Mouse (Mus musculus): ENCODE measurements at regions not wholly inside any gene's neighbourhood (a gene's known extent, or its start where the extent isn't known, plus 50 kb on each side); places are given as distances from the start of the nearest gene placed in this dataset.

DNA sequence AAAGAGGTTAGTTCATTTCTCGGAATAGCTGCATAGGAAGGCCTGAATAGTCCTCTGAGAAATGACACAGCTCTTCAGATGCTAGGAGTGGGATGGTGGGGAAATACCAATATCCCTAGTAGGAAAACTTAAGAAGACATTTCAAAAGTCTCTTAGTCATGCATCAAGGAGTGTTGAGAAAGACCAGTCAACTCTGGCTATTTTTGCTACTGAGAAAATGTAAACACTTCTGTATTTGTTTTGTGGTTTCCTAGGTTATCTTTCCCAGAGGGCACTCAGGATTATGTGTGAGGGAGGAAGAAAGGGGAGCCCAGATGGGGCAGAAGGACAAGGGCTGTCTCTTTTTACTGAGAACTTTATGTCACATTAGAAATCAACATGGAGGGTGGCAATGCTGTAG is 367.8 kb upstream of the Thbs1 start:
- H3K4me3 ChIP-seq (ENCODE audit: insufficient read depth, low read depth, low read length) = no peak overlapping the region
- TF ChIP-seq CTCF (IDR thresholded peaks at IDR 0.05; ENCODE audit: low read depth, low read length) = no peak
- no peak for TF ChIP-seq POLR2A (IDR thresholded peaks at IDR 0.05; ENCODE audit: extremely low read depth, insufficient read depth, low read length)
- no peak overlapping the region for H3K27ac ChIP-seq (replicated peaks; ENCODE audit: insufficient read depth, low read depth, low read length)
- H3K9ac ChIP-seq (ENCODE audit: low read depth, low read length) = no peak overlapping the region
- no peak for DNase-seq (ENCODE audit: extremely low read depth, low read depth, low spot score)
- H3K79me2 ChIP-seq (ENCODE audit: control insufficient read depth, insufficient read depth, low read length) = no peaks in the 10 kb centered on the region
- 89% methylated on average over 1 of the region's 1 CpGs for WGBS
- H3K27me3 ChIP-seq (ENCODE audit: control insufficient read depth, insufficient read depth, low read length) = no peaks in the 10 kb centered on the region
- no peaks in the 10 kb centered on the region for H3K4me1 ChIP-seq (ENCODE audit: control insufficient read depth, insufficient read depth, low read length)
- no peaks in the 10 kb centered on the region for H3K36me3 ChIP-seq (ENCODE audit: control insufficient read depth, insufficient read depth, low read length)

DNA sequence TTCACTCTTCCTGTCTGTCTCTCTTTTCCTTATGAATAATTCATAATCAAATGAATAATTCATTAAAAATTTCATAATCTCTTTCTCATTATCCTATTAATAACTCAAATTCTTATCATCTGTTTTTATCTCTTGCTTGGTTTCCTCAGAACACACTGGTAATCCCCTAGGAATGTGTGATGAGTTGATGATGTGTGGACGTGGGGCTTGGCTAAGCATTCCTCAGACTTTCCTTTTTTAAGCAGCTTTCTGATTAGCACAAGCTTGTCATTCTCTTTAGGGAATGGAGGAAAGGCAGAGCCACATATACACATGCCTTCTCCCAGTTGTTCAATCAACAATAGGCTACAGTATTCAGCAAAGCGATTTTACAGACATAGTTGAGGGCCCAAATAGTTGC is 365.9 kb upstream of the Thbs1 start:
- H3K4me1 ChIP-seq (ENCODE audit: control insufficient read depth, insufficient read depth, low read length) = no peaks in the 10 kb centered on the region
- WGBS = 80% methylated on average over 2 of the region's 2 CpGs

DNA sequence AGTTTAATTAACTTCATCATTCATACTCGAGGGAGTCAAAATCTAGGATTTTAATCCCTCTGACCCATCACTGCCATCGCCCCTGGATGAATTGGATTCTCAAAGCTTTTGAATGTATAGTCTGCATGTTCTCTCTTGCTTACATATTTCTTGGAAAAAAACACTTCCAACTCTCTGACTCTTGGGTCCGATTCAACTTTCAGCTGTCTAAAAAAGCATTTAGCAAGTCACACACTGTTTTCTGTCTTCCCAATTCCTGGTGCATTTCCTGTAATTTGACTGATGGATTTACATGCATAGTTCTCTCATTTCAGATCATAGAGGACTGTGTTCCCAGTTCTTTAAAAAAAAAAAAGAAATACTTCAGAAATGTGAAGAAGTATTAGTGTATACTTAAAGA is 364.5 kb upstream of the Thbs1 start:
- TF ChIP-seq POLR2A (IDR thresholded peaks at IDR 0.05; ENCODE audit: extremely low read depth, insufficient read depth, low read length) (no peak), CTCF (IDR thresholded peaks at IDR 0.05; ENCODE audit: low read depth, low read length) (no peak)
- no peaks in the 10 kb centered on the region for H3K79me2 ChIP-seq (ENCODE audit: control insufficient read depth, insufficient read depth, low read length)
- WGBS = 80% methylated on average over 3 of the region's 3 CpGs
- no peaks in the 10 kb centered on the region for H3K4me1 ChIP-seq (ENCODE audit: control insufficient read depth, insufficient read depth, low read length)
- H3K27me3 ChIP-seq (ENCODE audit: control insufficient read depth, insufficient read depth, low read length) = no peaks in the 10 kb centered on the region
- no peak for DNase-seq (ENCODE audit: extremely low read depth, low read depth, low spot score)
- H3K4me3 ChIP-seq (ENCODE audit: insufficient read depth, low read depth, low read length) = no peak overlapping the region
- H3K36me3 ChIP-seq (ENCODE audit: control insufficient read depth, insufficient read depth, low read length) = no peaks in the 10 kb centered on the region
- no peak overlapping the region for H3K9ac ChIP-seq (ENCODE audit: low read depth, low read length)
- H3K27ac ChIP-seq (replicated peaks; ENCODE audit: insufficient read depth, low read depth, low read length) = no peak overlapping the region

More for the DNA sequence above, 365.9 kb upstream of the Thbs1 start:
- H3K27me3 ChIP-seq (ENCODE audit: control insufficient read depth, insufficient read depth, low read length) = no peaks in the 10 kb centered on the region
- H3K27ac ChIP-seq (replicated peaks; ENCODE audit: insufficient read depth, low read depth, low read length) = no peak overlapping the region
- no peak overlapping the region for H3K9ac ChIP-seq (ENCODE audit: low read depth, low read length)
- H3K79me2 ChIP-seq (ENCODE audit: control insufficient read depth, insufficient read depth, low read length) = no peaks in the 10 kb centered on the region
- no peaks in the 10 kb centered on the region for H3K36me3 ChIP-seq (ENCODE audit: control insufficient read depth, insufficient read depth, low read length)
- no peak for TF ChIP-seq CTCF (IDR thresholded peaks at IDR 0.05; ENCODE audit: low read depth, low read length)
- no peak for TF ChIP-seq POLR2A (IDR thresholded peaks at IDR 0.05; ENCODE audit: extremely low read depth, insufficient read depth, low read length)
- no peak overlapping the region for H3K4me3 ChIP-seq (ENCODE audit: insufficient read depth, low read depth, low read length)
- no peak for DNase-seq (ENCODE audit: extremely low read depth, low read depth, low spot score)

DNA sequence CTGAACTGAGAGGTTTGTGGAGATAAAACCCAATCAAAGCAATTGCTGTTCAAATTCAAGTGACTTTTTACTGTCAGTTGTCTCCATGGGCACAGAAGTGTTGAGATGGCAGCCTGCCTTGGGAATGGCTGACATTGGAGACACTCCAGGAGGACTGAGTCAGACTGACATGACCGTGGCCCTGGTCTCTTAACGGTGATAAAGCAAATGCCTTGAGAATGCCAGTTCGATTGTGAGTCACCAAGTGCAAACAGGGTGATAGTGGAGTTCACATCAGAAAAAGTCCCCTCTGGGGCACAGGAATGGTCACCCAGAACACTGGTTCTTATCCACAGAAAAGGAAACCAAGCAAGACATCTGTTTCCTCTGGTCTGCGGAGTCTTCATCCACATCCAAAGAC is 362.8 kb upstream of the Thbs1 start:
- TF ChIP-seq POLR2A (IDR thresholded peaks at IDR 0.05; ENCODE audit: extremely low read depth, insufficient read depth, low read length) (no peak), CTCF (IDR thresholded peaks at IDR 0.05; ENCODE audit: low read depth, low read length) (no peak)
- Histone ChIP-seq H3K79me2 (ENCODE audit: control insufficient read depth, insufficient read depth, low read length) (no peaks in the 10 kb centered on the region), H3K27me3 (ENCODE audit: control insufficient read depth, insufficient read depth, low read length) (no peaks in the 10 kb centered on the region), H3K4me1 (ENCODE audit: control insufficient read depth, insufficient read depth, low read length) (no peaks in the 10 kb centered on the region), H3K27ac (replicated peaks; ENCODE audit: insufficient read depth, low read depth, low read length) (no peak overlapping the region), H3K4me3 (ENCODE audit: insufficient read depth, low read depth, low read length) (no peak overlapping the region), H3K36me3 (ENCODE audit: control insufficient read depth, insufficient read depth, low read length) (no peaks in the 10 kb centered on the region), H3K9ac (ENCODE audit: low read depth, low read length) (no peak overlapping the region)
- 56% methylated on average over 4 of the region's 4 CpGs for WGBS
- DNase-seq (ENCODE audit: extremely low read depth, low read depth, low spot score) = no peak

DNA sequence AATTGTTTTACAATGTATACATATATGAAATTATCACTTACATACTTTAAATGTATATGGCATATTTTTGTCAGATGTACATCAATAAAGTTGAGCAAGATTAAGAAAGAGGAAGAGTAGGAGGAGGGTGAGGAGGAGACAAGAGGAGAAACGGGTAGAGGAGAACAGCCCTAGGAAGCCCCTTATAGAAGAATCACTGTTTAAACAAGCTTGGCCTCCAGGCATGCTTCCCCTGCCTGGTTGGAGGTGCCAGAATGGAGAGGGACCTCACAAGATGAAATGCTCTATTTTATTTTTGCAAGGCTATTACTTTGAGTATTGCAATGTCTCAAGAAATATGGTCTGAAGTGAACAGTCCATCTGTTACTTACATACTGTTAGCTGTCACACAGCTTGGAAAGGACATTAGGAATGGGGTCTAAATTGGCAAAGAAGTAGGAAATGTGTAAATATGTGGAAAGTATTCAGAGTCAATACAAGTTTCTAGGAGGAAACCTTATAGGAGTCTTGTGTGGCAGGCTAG is 352.1 kb upstream of the Thbs1 start:
- Histone ChIP-seq H3K27me3 (ENCODE audit: control insufficient read depth, insufficient read depth, low read length) (no peaks in the 10 kb centered on the region), H3K9ac (ENCODE audit: low read depth, low read length) (no peak overlapping the region), H3K27ac (replicated peaks; ENCODE audit: insufficient read depth, low read depth, low read length) (no peak overlapping the region), H3K36me3 (ENCODE audit: control insufficient read depth, insufficient read depth, low read length) (no peaks in the 10 kb centered on the region), H3K79me2 (ENCODE audit: control insufficient read depth, insufficient read depth, low read length) (no peaks in the 10 kb centered on the region), H3K4me3 (ENCODE audit: insufficient read depth, low read depth, low read length) (no peak overlapping the region), H3K4me1 (ENCODE audit: control insufficient read depth, insufficient read depth, low read length) (no peaks in the 10 kb centered on the region)
- DNase-seq (ENCODE audit: extremely low read depth, low read depth, low spot score) = no peak
- WGBS = 74% methylated on average over 1 of the region's 1 CpGs
- TF ChIP-seq CTCF (IDR thresholded peaks at IDR 0.05; ENCODE audit: low read depth, low read length) (no peak), POLR2A (IDR thresholded peaks at IDR 0.05; ENCODE audit: extremely low read depth, insufficient read depth, low read length) (no peak)

DNA sequence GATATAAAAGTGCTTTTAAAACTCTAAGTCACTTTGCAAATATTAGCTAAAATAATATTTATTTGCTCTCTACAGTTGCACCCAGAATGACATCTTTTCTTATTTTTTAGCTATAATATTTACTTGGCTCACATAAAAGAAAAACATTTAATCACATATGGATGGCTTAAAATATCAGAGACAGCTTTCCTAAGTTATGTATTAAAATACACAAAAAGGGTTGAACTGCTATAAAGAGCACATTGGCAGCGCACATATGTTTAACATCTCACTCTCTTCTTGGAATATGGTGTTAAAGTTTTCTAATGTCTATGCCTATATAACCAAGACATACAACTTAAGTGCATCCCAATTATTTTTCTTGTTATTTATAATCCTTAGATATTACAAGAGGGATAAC is 348.0 kb upstream of the Thbs1 start:
- Histone ChIP-seq H3K9ac (ENCODE audit: low read depth, low read length) (no peak overlapping the region), H3K27ac (replicated peaks; ENCODE audit: insufficient read depth, low read depth, low read length) (no peak overlapping the region), H3K36me3 (ENCODE audit: control insufficient read depth, insufficient read depth, low read length) (no peaks in the 10 kb centered on the region), H3K27me3 (ENCODE audit: control insufficient read depth, insufficient read depth, low read length) (no peaks in the 10 kb centered on the region), H3K4me3 (ENCODE audit: insufficient read depth, low read depth, low read length) (no peak overlapping the region), H3K4me1 (ENCODE audit: control insufficient read depth, insufficient read depth, low read length) (no peaks in the 10 kb centered on the region), H3K79me2 (ENCODE audit: control insufficient read depth, insufficient read depth, low read length) (no peaks in the 10 kb centered on the region)
- DNase-seq (ENCODE audit: extremely low read depth, low read depth, low spot score) = no peak
- 95% methylated on average over 1 of the region's 1 CpGs for WGBS
- TF ChIP-seq POLR2A (IDR thresholded peaks at IDR 0.05; ENCODE audit: extremely low read depth, insufficient read depth, low read length) (no peak), CTCF (IDR thresholded peaks at IDR 0.05; ENCODE audit: low read depth, low read length) (no peak)

Measured in liver, adult 2 months (tissue).